Mouse (Mus musculus) embryonic facial prominence, embryonic 13.5 days (tissue): ENCODE results near the gene Arel1. TPM values are rescaled to one million over a fixed set of nuclear protein-coding genes. Genes with fewer than 3 reads are reported as not detected.

Experiments
- ATAC-seq: fragments of 200-750 bp; cut with Nextera tagmentation; 2 replicates; pipeline ENCODE4 v1.8.0; 2017; ENCODE audit warnings: low read depth; ENCODE audit not compliant: insufficient number of reproducible peaks, insufficient read depth, low FRiP score, low TSS enrichment
- H3K27ac ChIP-seq: fragments of 300-500 bp; sonication (generic); 2 replicates; pipeline ENCODE4 v1.5.1; 2015; ENCODE audit warnings: moderate library complexity, mild to moderate bottlenecking, inconsistent platforms
- H3K27me3 ChIP-seq: fragments of 300-500 bp; sonication (generic); 2 replicates; pipeline ENCODE4 v1.6.1; 2015; ENCODE audit warnings: mild to moderate bottlenecking, inconsistent platforms
- H3K36me3 ChIP-seq: fragments of 300-500 bp; sonication (generic); 2 replicates; pipeline ENCODE4 v1.6.1; 2015; ENCODE audit warnings: mild to moderate bottlenecking, inconsistent platforms
- H3K4me1 ChIP-seq: fragments of 300-500 bp; sonication (generic); 2 replicates; pipeline ENCODE4 v1.6.1; 2015; ENCODE audit warnings: inconsistent platforms
- H3K4me2 ChIP-seq: fragments of 300-500 bp; sonication (generic); 2 replicates; pipeline ENCODE4 v1.6.1; 2015; ENCODE audit warnings: moderate library complexity, mild to moderate bottlenecking, inconsistent platforms
- H3K4me3 ChIP-seq: fragments of 300-500 bp; sonication (generic); 2 replicates; pipeline ENCODE4 v1.5.1; 2015; ENCODE audit warnings: mild to moderate bottlenecking, inconsistent platforms
- H3K9ac ChIP-seq: fragments of 300-500 bp; sonication (generic); 2 replicates; pipeline ENCODE4 v1.6.1; 2015; ENCODE audit warnings: mild to moderate bottlenecking, inconsistent platforms
- H3K9me3 ChIP-seq: fragments of 300-500 bp; sonication (generic); 2 replicates; pipeline ENCODE4 v1.6.1; 2016; ENCODE audit warnings: inconsistent platforms
- WGBS: fragments of 180-500 bp; shearing (Covaris S2); methylation state at CpG from one replicate; pipeline ENCODE4 v1.1.7; 2015; ENCODE audit warnings: mixed read lengths; 5-methylcytosine and 5-hydroxymethylcytosine counted together
- polyA plus RNA-seq: library from polyadenylated mRNA; unstranded; fragments of >200 nt; fragmentation: Nextera tagmentation; extraction: Ambion mirVana; gene quantifications from 2 replicates; pipeline ENCODE4 v1.2.1, GENCODE M21; 2015

Arel1 gene
- polyA plus RNA-seq, 1 experiment from 2014 or later: 16.3 TPM

DNA sequence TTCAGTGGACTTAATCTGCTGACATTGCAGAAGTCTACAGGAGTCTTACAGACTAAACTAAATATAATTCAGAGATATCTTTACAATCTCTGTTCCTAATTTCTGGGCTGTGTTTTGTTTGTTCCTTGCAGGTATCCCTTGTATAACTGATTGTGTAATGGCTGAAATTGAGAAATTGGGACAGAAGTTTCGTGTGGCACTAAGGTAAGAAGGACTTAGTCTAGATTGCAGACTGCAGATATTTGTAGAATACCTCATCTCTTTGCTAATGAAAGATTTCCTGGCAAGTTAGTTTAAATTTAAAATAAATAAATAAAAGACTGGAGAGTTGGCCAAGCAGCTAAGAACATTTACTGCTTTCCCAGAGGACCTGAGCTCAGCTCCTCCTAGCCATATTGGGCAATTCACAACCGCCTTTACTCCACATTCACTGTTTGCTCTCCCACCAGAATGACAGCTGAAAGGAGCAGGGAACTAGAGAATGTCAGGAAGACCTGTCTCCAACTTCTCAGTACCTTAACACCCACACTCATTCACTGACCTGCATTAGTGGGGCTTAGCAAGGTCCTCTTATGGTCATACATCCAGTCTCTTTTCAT is 8.7 kb upstream of the Arel1 start:
- H3K27me3 ChIP-seq: no peaks in the 10 kb centered on the region
- no peak overlapping the region for H3K4me3 ChIP-seq
- peaks cover 88% of the 10 kb centered on the region for H3K36me3 ChIP-seq
- H3K4me2 ChIP-seq: no peak overlapping the region
- 88% methylated on average over 2 of the region's 2 CpGs for WGBS
- no peaks in the 10 kb centered on the region for H3K4me1 ChIP-seq
- H3K9ac ChIP-seq: no peak overlapping the region
- no peaks in the 10 kb centered on the region for H3K9me3 ChIP-seq
- H3K27ac ChIP-seq: no peak overlapping the region
- no peak for ATAC-seq

DNA sequence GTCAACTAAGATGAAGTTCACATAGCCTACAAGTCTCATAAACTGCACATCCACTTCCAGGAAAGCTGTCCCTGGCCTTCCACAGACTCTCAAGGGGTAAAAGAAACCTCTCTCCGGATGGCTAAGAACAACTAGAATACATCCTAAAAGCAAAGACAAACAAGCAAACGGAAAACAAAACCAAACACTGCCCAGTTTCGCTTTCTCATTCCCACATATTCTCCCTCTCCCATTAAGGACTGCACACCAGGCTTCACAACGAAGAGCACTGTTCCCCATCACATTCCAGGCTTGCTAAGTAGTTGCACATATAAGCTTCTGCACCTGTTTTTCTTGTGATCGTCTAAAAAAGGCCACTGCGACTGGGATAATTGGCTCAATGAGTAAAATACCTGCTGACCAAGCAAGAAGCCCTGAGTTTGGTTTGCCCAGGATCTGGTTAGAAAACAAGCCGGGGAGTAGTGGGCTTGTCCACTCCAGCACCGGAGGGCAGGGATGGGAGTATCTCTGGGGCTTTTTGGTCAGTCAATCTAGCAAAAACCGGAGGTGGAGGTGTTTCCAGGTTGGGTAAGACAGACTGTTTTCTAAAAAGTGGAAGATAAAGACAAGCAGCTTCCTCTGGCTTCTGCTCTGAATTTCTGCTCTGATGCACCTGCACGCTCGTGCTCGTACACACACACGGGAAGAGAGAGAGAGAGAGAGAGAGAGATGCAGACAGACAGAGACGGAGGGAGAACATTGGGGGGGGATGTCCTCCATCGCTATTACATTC is 858 bp downstream of the Arel1 start:
- H3K9me3 ChIP-seq: no peaks in the 10 kb centered on the region
- H3K4me1 ChIP-seq: peaks cover 17% of the 10 kb centered on the region
- H3K4me3 ChIP-seq: peak overlapping the region; percentile 71
- H3K36me3 ChIP-seq: peaks cover 21% of the 10 kb centered on the region
- H3K27me3 ChIP-seq: no peaks in the 10 kb centered on the region
- no peak overlapping the region for H3K27ac ChIP-seq
- ATAC-seq: no peak
- peak overlapping the region; percentile 93 for H3K4me2 ChIP-seq
- peak overlapping the region; percentile 84 for H3K9ac ChIP-seq
- WGBS: 26% methylated on average over 15 of the region's 15 CpGs

DNA sequence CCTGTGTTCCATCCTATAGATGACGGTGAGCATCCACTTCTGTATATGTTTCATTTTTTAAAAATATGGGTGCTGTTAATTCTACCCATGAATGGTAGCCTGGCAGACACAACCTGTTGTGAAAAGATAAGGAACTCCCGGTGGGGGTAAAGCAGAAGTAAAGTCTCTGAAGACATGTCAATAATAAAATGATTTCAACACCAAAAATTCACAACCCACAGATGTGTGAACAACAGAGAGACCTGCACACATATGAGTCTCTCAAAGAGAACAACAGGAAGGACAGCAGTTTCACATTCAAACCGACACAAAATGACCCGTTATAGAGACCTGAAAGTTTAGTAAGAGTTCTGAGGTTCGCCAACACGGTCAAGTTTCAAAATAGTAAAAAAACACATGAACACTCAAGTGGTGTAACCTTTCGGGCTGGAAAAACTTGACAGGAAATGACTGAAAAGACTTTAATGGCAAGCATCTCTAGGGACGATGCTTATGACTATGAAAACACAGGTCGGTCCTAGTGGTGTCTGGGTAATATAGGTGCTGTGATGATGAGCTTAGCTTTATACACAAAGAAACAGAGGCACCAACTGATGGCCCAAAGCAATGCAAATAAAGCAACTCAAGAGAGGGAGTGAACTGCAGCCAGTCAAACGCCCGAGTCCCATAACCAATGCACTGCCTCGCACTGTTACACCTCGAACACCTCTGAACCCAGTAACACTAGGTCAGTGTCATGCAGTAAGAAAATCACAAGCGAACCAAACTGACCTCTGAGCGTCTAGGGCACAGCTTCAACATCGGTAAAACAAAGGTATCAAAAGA is 1.7 kb downstream of the Arel1 start:
- peaks cover 17% of the 10 kb centered on the region for H3K36me3 ChIP-seq
- H3K27me3 ChIP-seq: no peaks in the 10 kb centered on the region
- H3K4me2 ChIP-seq: peak overlapping the region; percentile 93
- no peaks in the 10 kb centered on the region for H3K9me3 ChIP-seq
- H3K4me3 ChIP-seq: peak overlapping the region; percentile 71
- ATAC-seq: no peak
- 83% methylated on average over 16 of the region's 16 CpGs for WGBS
- peaks cover 17% of the 10 kb centered on the region for H3K4me1 ChIP-seq
- H3K9ac ChIP-seq: peak overlapping the region; percentile 84
- no peak overlapping the region for H3K27ac ChIP-seq

DNA sequence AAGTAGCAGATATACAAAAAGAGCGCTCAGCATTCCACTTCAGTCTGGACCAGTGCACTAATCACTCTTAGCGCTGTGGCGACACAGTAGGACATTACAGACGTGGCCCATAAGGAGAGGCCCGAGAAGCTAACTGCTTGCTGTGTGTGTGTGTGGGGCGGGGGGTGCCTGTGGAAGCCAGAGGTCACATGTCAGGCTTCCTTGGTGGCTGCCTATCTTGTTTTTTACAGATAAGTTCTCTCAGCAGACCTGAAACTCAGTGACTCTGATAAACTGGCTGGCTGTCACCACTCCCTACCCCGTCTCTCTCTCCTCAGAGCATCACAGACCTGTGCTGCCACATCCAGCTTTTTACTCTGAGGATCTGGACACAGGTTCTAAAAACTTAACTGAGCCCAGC is 8.1 kb downstream of the Arel1 start:
- H3K36me3 ChIP-seq: peaks cover 29% of the 10 kb centered on the region
- no peak for ATAC-seq
- WGBS: 83% methylated on average over 7 of the region's 7 CpGs
- H3K4me2 ChIP-seq: no peak overlapping the region
- H3K9me3 ChIP-seq: no peaks in the 10 kb centered on the region
- no peak overlapping the region for H3K9ac ChIP-seq
- no peaks in the 10 kb centered on the region for H3K27me3 ChIP-seq
- no peak overlapping the region for H3K4me3 ChIP-seq
- no peak overlapping the region for H3K27ac ChIP-seq
- no peaks in the 10 kb centered on the region for H3K4me1 ChIP-seq

DNA sequence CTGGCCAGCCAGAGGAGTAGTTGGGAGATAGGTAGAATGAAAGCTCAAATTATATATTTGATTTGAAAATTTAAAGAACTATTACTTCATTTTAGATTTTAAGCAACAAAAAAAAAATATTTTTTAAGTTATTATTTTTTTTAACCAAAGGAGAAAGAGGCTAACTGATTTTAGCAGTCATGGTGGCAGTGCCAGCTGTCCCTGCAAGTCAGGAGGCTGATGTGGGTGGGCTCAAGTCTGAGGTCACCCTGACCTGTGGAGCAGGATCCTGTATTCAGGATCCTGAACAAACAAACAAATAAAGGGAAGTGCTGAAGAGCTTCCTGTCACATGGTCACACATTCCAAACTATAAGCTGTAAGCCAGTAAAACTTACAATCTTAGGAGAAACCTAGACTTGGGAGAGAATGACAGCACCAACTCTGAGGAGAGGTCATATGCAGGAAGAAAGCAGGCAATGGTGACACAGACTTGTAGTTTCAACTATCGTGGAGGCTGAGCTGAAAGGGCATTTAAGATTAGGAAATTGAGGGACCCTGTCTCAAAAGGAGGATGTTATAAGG is 11.8 kb downstream of the Arel1 start:
- H3K27ac ChIP-seq: no peak overlapping the region
- no peaks in the 10 kb centered on the region for H3K4me1 ChIP-seq
- H3K4me2 ChIP-seq: no peak overlapping the region
- ATAC-seq: no peak
- no peaks in the 10 kb centered on the region for H3K9me3 ChIP-seq
- H3K36me3 ChIP-seq: peaks cover 30% of the 10 kb centered on the region
- no peak overlapping the region for H3K9ac ChIP-seq
- H3K4me3 ChIP-seq: no peak overlapping the region
- no peaks in the 10 kb centered on the region for H3K27me3 ChIP-seq
- 64% methylated on average over 1 of the region's 1 CpGs for WGBS

DNA sequence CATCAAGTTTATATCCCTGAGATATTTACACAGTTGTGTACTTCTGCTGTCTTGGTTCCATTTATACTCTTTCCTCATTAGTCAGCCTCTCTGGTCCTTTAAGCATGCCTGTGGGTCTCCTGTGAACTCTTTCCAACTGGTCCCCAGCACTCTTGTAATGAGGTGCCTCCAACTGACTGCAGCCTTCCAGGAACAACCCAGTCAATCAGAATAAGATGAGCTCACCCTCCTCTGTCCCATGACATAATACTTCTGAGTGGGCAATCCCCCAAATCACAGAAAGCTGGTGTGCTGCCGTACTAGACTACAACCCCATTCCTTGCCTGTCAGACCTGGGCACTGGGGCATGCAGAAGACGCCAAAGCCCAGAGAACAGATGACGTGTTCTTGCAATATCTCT is 14.4 kb downstream of the Arel1 start:
- Histone ChIP-seq H3K4me3 (no peak overlapping the region), H3K4me1 (no peaks in the 10 kb centered on the region), H3K27me3 (no peaks in the 10 kb centered on the region), H3K4me2 (no peak overlapping the region), H3K27ac (no peak overlapping the region), H3K36me3 (peaks cover 19% of the 10 kb centered on the region), H3K9me3 (no peaks in the 10 kb centered on the region), H3K9ac (no peak overlapping the region)
- 96% methylated on average over 3 of the region's 3 CpGs for WGBS
- no peak for ATAC-seq

DNA sequence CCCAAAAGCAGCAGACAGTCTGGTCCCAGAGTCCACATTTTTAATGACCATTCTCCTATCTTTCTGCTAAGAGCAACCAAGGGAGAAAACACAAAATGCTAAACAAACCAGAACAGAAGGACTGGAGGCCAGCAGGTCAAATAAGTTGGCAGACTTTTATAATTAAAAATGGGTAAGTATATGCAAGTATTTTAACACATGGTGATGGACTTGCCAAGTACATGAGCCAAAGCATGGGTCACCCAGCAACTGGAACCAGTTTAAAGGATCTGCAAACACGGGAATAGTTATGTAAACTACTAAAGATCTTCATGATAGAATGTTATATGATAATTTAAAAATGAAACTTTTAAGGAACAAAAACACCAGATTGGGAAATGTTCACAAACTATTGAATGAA is 18.3 kb downstream of the Arel1 start:
- Histone ChIP-seq H3K4me2 (no peak overlapping the region), H3K9me3 (no peaks in the 10 kb centered on the region), H3K27ac (no peak overlapping the region), H3K4me1 (no peaks in the 10 kb centered on the region), H3K9ac (no peak overlapping the region), H3K36me3 (peaks cover 33% of the 10 kb centered on the region), H3K27me3 (no peaks in the 10 kb centered on the region), H3K4me3 (no peak overlapping the region)
- ATAC-seq: no peak
- 82% methylated on average over 1 of the region's 1 CpGs for WGBS

DNA sequence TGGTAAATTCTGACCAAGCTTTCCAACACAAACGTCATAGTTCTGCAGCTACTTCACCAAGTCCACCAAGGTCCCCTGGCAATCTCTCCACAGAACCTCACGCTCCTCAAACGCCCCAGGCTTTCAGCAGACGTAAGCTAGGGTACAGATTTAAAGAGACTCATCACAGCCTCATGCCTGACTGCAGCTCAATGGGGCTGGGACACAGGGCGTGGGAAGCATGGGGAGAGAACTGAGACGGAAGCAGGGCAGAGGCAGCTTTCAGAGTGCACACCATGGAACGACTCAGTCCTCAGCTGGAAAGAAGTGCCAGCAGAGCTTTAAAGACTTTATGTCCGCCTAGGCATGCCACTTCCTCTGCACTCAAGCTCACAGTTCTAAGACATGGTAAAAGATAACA is 19.2 kb downstream of the Arel1 start:
- Histone ChIP-seq H3K27ac (no peak overlapping the region), H3K36me3 (peaks cover 39% of the 10 kb centered on the region), H3K4me3 (no peak overlapping the region), H3K9me3 (no peaks in the 10 kb centered on the region), H3K4me2 (no peak overlapping the region), H3K27me3 (no peaks in the 10 kb centered on the region), H3K9ac (no peak overlapping the region), H3K4me1 (no peaks in the 10 kb centered on the region)
- WGBS: 76% methylated on average over 8 of the region's 8 CpGs
- ATAC-seq: no peak

DNA sequence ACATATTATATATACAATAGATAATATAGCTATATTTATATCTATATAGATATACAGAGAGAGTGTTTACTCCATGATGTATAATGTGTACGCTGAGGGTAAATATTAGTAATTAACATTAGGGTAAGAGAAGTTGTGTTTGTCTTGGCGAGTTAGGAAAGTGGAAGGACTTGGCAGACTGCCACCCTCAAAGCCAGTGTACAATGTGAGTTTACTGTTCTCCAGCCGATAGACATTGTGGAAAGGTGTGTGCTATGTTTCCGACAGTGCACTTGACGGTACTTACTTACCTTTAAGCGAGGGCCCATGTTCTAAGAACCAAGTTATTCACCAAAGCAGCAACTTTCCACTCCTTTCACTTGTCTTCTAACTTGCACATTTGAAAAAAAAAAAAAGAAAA is 19.9 kb downstream of the Arel1 start:
- Histone ChIP-seq H3K4me2 (no peak overlapping the region), H3K9me3 (no peaks in the 10 kb centered on the region), H3K4me1 (no peaks in the 10 kb centered on the region), H3K4me3 (no peak overlapping the region), H3K27me3 (no peaks in the 10 kb centered on the region), H3K9ac (no peak overlapping the region), H3K27ac (no peak overlapping the region), H3K36me3 (peaks cover 39% of the 10 kb centered on the region)
- ATAC-seq: no peak
- WGBS: 93% methylated on average over 6 of the region's 6 CpGs

DNA sequence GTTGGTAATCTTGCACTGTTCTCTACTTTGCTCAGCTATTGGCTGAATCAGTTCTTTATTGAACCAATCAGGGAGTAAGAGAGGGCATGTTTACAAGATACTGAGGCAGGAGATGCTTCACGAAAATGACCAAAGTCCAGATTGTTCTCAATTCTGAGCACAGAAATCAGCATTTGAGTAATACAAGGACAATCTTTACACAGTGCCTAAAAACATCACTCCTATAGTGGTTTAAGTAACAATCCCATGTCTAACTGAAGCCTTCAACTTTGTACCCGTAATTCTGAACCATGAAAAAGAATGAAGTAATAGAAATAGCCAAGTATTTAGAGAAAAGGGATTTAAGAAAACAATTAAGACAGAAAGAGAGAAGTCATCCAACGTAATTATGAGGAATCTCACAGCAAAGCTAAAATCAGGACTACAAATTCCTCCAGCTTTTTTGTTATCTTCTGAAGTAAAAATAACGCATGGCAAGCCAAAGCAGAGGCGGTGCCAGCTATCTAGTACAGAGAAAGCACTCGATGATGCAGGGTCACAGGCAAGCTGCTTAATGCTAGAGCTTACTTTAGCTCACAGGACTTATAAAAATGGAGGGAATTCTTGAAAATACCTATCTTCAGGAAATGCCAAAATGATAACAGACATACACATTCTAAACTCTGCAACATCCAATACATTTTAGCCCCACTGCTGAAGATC is 22.0 kb downstream of the Arel1 start:
- 94% methylated on average over 6 of the region's 6 CpGs for WGBS
- no peak for ATAC-seq
- Histone ChIP-seq H3K4me3 (no peak overlapping the region), H3K36me3 (peaks cover 56% of the 10 kb centered on the region), H3K4me2 (no peak overlapping the region), H3K27me3 (no peaks in the 10 kb centered on the region), H3K9me3 (no peaks in the 10 kb centered on the region), H3K27ac (no peak overlapping the region), H3K4me1 (no peaks in the 10 kb centered on the region), H3K9ac (no peak overlapping the region)

DNA sequence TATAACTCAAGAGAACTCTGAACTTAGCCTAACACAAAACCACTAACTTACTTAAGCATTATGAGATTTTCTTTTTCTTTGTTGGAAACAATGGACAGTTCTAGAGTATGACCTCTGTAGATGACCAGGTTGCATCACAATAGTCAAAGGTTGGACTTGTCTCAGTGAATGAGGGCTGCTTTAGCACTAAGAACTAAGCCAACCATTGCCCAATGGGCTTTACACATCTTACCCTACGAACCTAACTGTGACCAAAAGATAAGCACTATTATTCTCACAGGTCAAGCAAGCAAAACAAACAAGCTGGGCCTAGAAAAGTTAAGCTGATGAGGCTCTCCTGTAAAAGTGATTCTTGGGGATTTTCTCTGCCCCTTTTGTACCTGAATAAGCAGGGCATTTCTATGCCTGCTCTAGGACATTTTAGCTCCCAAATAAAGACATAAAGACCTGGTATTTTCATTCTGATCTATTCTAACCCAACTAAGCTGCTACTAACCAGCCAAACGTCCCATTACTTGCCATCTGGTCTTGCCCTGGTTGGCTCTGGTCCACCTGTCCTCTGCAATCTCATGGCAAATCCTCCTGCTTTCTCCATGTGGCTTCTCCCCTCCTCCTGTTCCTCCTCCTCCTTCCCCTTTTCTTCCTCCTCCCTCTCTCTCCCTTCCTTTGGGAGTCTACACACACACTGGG is 22.7 kb downstream of the Arel1 start:
- Histone ChIP-seq H3K36me3 (peaks cover 63% of the 10 kb centered on the region), H3K27me3 (no peaks in the 10 kb centered on the region), H3K4me2 (no peak overlapping the region), H3K4me3 (no peak overlapping the region), H3K4me1 (no peaks in the 10 kb centered on the region), H3K9ac (no peak overlapping the region), H3K9me3 (no peaks in the 10 kb centered on the region), H3K27ac (no peak overlapping the region)
- no peak for ATAC-seq
- 77% methylated on average over 2 of the region's 2 CpGs for WGBS
